Mouse (Mus musculus): ENCODE measurements around the gene Ing4.
"Not testable (repeated sequence)": the region's sequence is repeated elsewhere in the genome, so short reads cannot be mapped to it uniquely, and the experiment has no call there.

The Ing4 gene

DNA sequence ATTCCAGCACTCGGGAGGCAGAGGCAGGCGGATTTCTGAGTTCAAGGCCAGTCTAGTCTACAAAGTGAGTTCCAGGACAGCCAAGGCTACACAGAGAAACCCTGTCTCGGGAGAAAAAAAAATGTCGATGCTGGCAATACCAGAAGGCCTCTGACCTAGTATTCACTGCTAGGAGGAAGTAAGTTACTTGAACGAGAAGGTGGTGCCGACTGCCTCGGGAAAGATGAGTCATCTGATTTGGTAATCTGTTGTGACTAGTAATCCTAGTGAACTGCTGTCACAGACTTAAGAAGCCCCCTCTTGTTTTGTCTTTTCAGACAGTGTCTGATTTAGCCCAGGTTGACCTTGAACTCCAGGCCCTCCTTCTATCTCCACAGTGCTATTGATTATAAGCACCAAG lies 1.5 kb downstream of the Ing4 start:
- DNase-seq (ENCODE audit: low read depth, low spot score) = no peak

- DNase-seq (ENCODE audit: low read depth, low spot score) = no peak
These were observed 2.5 kb downstream of the Ing4 start for GRCm38 (mm10) chr6:125042081-125042480.

GRCm38 (mm10) chr6:125046691-125047090 lies 7.1 kb downstream of the Ing4 start:
- peak; percentile 62 for DNase-seq (ENCODE audit: low read depth, low spot score)

DNA sequence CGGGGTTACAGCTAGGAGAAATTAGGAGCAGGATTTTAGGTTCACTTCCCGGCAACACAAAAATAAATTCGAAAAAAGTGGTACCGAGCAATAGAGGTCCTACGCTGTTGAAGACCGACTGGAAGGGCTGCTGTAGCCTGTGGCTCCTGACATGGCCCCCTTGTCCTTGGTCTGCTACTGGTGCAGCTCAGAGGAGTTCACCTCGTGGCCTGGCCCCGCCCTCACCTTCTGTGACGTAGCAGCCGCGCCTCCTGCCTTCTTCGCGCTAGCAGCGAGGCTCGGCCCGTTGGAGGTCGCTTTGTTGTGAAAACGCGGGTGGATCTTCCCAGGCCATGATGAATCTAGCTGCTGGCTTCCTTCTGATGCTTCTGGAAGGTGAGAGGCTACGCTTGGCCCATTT lies 10.1 kb downstream of the Ing4 start, which contains the start of gene Acrbp:
Acrbp (plus strand) TSS at position 12 of the 400 bp plus-strand sequence.
- no peak for DNase-seq (ENCODE audit: low read depth, low spot score)

GRCm38 (mm10) chr6:125051237-125051636 lies 11.7 kb downstream of the Ing4 start:
- no peak for DNase-seq (ENCODE audit: low read depth, low spot score)

DNA sequence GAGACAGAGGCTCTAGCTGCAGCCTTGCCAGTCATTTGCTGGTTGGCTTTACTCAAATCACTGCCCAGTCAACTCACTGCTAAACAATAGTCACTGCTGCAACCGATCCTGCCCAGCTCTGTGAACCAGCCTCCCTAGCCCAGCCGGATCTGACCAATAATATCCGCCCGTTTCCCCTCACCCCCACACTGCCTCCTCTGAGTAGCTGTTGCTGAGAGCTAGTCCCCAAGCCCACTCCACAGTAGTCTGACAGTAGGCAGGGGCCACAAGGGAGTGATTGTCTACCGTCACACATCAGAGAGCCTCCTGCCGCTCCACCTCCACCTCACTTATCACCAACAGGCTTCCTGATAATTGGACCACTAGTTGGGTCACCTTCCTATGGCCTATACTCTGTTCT lies 21.9 kb downstream of the Ing4 start:
- DNase-seq (ENCODE audit: low read depth, low spot score) = no peak

GRCm38 (mm10) chr6:125062511-125062910 lies 23.0 kb downstream of the Ing4 start:
- DNase-seq (ENCODE audit: low read depth, low spot score) = no peak

- DNase-seq (ENCODE audit: low read depth, low spot score) = no peak
These were observed 24.3 kb downstream of the Ing4 start for GRCm38 (mm10) chr6:125063906-125064305.

GRCm38 (mm10) chr6:125065223-125065622 lies 25.7 kb downstream of the Ing4 start:
- DNase-seq (ENCODE audit: low read depth, low spot score) = not testable (repeated sequence)

DNA sequence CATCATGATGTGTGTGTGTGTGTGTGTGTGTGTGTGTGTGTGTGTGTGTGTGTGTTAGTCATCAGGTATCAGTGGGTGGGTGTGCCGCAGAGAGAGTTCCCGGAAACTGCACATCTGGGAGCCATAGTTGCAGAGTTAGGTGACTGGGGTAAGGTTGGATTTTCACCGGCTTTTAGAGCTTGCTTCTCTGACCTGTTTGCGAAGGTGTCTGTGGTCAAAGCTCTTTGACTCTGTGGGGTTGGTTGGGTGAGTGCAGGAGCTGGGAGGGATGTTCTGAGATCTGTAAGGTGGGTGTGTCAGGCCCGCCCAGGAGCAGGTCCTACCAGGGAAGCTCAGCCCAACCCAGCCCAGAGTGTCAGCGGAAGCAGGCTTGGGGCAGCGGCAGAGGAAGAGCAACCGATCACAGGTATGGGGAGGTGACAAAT lies 28.0 kb downstream of the Ing4 start, which contains the start of gene Lpar5:
Lpar5 (plus strand) TSS at position 350 of the 425 bp plus-strand sequence.
- DNase-seq (ENCODE audit: low read depth, low spot score) = no peak

DNA sequence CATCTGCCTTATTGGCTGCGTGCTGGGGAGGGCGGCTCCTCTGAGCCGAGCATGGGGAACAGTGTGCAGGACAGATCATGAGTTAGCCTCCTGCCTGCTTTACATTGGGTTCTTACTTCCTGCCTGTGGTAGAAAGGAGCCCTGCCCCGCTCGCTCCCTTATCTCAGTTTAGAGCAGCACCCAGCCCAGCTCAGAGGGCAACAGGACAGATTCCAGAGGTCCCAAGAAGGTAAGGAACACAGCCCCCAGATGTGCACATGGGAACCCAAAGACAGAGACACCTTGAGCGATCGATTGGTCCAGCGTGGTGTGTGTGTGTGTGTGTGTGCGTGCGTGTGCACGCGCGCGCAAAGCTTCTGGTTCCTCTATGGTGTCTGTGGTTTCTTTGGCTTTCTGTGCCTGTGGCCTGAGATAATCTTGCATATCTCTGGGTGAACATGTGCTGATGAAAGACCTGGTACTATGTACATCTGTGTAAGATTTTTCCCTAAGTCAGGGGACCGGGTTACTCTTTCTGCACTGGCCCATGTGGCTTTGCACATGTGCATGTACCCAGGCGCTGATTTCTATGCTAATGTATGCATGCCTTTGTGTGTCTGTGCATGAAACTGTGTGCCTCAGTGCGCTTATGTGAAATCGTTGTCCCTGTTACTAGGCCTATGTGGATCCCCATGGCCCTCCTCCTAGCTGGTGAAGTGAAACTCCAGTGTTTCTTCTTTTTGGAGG lies 31.8 kb downstream of the Ing4 start:
- DNase-seq (ENCODE audit: low read depth, low spot score) = no peak

DNA sequence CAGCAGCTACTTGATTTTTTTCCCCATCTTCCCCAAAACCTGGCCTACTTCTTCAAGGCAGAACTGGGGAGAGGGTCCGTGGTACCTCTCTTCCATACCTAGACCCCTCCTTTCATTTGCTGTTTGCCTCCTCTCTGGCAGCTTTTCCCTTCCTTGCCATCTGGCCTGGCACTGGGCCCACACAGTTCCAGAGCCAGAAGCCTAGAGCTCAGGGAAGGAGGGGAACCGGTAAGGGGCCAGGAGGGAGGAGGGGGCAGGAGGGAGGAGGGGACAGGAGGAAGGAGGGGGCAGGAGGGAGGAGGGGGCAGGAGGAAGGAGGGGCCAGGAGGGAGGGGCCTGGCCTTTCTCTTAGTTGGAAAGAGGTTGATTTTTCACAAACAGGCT lies 32.3 kb downstream of the Ing4 start:
- DNase-seq (ENCODE audit: low read depth, low spot score) = no peak

DNA sequence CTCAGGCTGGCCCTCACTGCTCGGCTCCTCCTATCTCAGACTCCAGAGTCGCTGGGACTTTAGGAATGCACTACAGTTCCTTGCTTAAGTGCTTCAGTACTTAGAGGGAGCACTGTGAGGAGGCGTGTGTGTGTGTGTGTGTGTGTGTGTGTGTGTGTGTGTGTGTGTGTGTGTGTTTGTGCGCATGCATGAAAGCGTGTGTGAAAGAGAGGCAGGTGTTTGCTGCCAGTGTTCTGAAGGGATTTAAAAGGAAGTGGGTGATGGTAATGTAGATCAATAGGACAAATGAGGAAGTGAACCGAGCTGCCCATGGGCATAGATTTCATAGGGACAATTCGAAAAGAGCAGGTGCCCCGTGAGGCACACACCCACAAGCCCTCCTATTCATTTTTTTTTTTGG lies 34.3 kb downstream of the Ing4 start:
- DNase-seq (ENCODE audit: low read depth, low spot score) = no peak

GRCm38 (mm10) chr6:125081394-125081793 lies 41.8 kb downstream of the Ing4 start:
- no peak for DNase-seq (ENCODE audit: low read depth, low spot score)

- DNase-seq (ENCODE audit: low read depth, low spot score) = peak; percentile 77
These were observed 42.4 kb downstream of the Ing4 start for GRCm38 (mm10) chr6:125081797-125082560.

DNA sequence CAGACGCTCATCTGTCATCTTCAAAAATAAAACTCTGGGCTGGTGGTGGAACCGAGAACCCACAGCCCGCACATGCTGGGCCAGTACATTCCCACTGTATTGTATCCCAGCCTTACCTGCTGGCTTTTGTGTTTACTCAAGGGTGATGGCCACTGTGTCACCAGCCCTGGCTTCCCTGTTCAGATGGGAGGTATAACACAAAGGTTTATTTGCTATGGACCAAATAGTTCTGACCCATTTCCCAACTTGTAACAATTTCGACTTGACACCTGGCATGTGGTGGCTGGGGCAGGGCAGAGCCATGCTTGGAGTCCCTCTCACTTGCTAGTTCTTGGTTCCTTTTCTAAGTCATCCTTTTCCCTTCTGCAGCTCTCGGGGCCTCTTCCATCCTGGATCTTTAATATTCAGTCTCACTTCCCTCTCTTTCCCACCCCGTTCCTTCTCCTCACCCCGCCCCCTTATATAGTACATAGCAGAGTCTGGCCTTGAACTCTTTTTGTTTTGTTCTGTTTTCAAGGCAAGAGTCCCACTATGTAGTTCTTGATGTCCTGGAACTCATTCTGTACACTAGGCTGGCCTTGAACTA lies 43.3 kb downstream of the Ing4 start:
- DNase-seq (ENCODE audit: low read depth, low spot score) = no peak

GRCm38 (mm10) chr6:125084424-125084823 lies 44.9 kb downstream of the Ing4 start:
- DNase-seq (ENCODE audit: low read depth, low spot score) = no peak

DNA sequence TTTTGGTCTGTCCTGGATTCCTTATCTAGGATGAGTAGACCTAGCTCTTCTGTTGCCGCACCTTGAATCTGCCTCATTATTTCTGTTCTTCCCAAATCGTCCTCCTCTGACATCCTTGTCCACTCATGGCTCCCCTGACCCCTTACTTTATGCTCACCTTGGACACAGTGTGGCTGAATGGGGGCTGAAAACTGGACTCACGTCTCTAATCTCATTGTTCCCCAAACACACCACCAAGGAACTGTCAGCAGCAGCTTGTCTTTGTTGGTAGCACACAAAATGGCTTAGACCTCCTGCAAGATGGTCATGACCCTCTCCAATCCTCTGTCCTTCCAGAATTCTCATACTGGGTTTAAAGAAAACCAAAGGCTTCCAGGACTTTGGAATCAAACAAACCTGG lies 48.4 kb downstream of the Ing4 start:
- DNase-seq (ENCODE audit: low read depth, low spot score) = no peak

GRCm38 (mm10) chr6:125088561-125089321 lies 49.2 kb downstream of the Ing4 start:
- peak; percentile 76 for DNase-seq (ENCODE audit: low read depth, low spot score)

DNA sequence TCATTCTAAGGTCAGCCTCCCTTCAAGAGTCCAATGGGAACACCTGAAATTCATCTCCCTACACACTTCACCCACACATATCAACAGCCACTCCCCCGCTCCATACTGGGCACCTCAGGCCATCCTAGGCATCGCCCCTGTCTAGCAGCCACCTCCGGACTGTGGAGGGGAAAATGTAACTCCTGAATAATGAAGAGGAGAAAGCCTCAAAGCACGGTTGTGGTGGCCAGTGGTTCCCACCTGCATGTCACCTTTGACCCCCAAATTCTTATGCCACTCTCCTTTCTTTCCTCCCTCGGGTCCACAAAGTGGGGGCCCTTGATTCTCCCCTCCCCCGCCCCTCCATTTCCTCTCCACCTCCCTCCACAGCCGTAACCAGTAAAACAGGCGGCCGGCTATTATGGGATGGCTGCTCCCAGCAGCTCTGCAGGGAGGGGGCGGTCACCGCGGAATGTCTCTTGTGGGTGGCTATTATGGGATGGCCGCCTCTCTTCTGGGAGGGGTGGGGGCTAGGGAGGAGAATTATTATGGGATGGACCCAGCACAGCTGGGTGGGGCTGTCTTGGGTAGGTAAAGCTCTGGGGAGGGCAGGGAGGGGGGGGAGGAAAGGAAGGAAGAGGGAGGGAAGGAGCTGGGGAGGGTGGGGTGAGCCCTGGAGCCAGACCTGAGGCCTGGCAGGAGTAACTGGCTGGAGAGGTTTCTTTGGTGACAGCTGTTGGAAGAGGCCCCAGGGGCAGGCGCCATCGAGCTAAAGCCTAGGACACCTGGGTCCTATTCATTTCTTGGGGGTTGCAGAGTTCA lies 50.2 kb downstream of the Ing4 start:
- DNase-seq (ENCODE audit: low read depth, low spot score) = no peak

Measured in brain, embryonic 18.5 days (tissue).